Mouse (Mus musculus) layer of hippocampus, adult 2 months (tissue): ENCODE data around the gene Kcnk4. TPM values are rescaled to one million over a fixed set of nuclear protein-coding genes. Genes with fewer than 3 reads are reported as not detected.

Experiments
- DNase-seq, 2 experiments: peaks; one replicate each; pipeline ENCODE4 v3.0.0; 2022; ENCODE audit warnings: low spot score in 2 of 2
- H3K27ac ChIP-seq: fragments of 200-600 bp; 2 replicates; pipeline ENCODE4 v1.8.1; 2022
- H3K4me3 ChIP-seq: fragments of 200-600 bp; 2 replicates; pipeline ENCODE4 v1.8.1; 2022; ENCODE audit warnings: mild to moderate bottlenecking
- CTCF ChIP-seq: fragments of 200-600 bp; conservative IDR thresholded peaks from 2 replicates; pipeline ENCODE4 v1.8.1; 2022; ENCODE audit warnings: antibody characterized with exemption, mild to moderate bottlenecking, moderate library complexity
- long read RNA-seq, 2 experiments: library from polyadenylated mRNA; stranded (forward); transcript quantifications; one replicate each; pipeline ENCODE4 v2.0.0; 2021; ENCODE audit warnings: borderline mapping rate in 2 of 2
- total RNA-seq, 2 experiments: library from RNA; stranded (reverse); gene quantifications; 2 replicates each; pipeline ENCODE4 v1.2.3; 2021

Kcnk4 gene
- total RNA-seq: 10 to 100 TPM; 15.3 to 18.2 TPM
- long read RNA-seq, experiment 1, partial matches to known transcripts: 5 of 15 reads
- long read RNA-seq, experiment 1, other reads (novel, unspliced or antisense): 8 of 15 reads
- long read RNA-seq, experiment 2, partial matches to known transcripts: 4 of 22 reads
- long read RNA-seq, experiment 2, other reads (novel, unspliced or antisense): 16 of 22 reads

GRCm38 (mm10) chr19:6934195-6934977, at the start of gene Kcnk4:
TSS of gene Kcnk4 (minus strand) at chr19:6934515.
- Histone ChIP-seq H3K27ac (peak within 1 kb of the TSS; percentile 85), H3K4me3 (peak within 1 kb of the TSS; percentile 64)
- no peak for DNase-seq
- TF ChIP-seq CTCF: no peak

- no peak overlapping the region for H3K4me3 ChIP-seq
- TF ChIP-seq CTCF: no peak
- DNase-seq: no peak
- H3K27ac ChIP-seq: no peak overlapping the region
Measured at GRCm38 (mm10) chr19:6983621-6984020, 49.3 kb upstream of the Kcnk4 start.

- DNase-seq: no peak
- Histone ChIP-seq H3K4me3 (no peak overlapping the region), H3K27ac (peak overlapping the region; percentile 98)
- no peak for TF ChIP-seq CTCF
Measured at GRCm38 (mm10) chr19:6981465-6981864, 47.1 kb upstream of the Kcnk4 start.

- Histone ChIP-seq H3K4me3 (peak within 1 kb of the TSS; percentile 75), H3K27ac (peak within 1 kb of the TSS; percentile 98)
- no peak for TF ChIP-seq CTCF
- DNase-seq: peak; percentile 98
Measured at GRCm38 (mm10) chr19:6980381-6981093, 46.2 kb upstream of the Kcnk4 start, which contains the start of gene Fkbp2. TSS of gene Fkbp2 (minus strand) at chr19:6980501.

GRCm38 (mm10) chr19:6979486-6980380, 45.4 kb upstream of the Kcnk4 start:
- Histone ChIP-seq H3K4me3 (peak overlapping the region; percentile 75), H3K27ac (peak overlapping the region; percentile 98)
- peak; percentile 84 for TF ChIP-seq CTCF
- DNase-seq: peak; percentile 100

- DNase-seq: no peak
Measured at GRCm38 (mm10) chr19:6979001-6979479, 44.7 kb upstream of the Kcnk4 start.

GRCm38 (mm10) chr19:6978639-6978974, 44.3 kb upstream of the Kcnk4 start:
- Histone ChIP-seq H3K4me3 (peak overlapping the region; percentile 75), H3K27ac (peak overlapping the region; percentile 98)
- DNase-seq: no peak
- TF ChIP-seq CTCF: no peak

More at GRCm38 (mm10) chr19:6979001-6979479, 44.7 kb upstream of the Kcnk4 start:
- TF ChIP-seq CTCF: no peak
- Histone ChIP-seq H3K4me3 (peak overlapping the region; percentile 75), H3K27ac (peak overlapping the region; percentile 98)

- peak overlapping the region; percentile 98 for H3K27ac ChIP-seq
- H3K4me3 ChIP-seq: peak overlapping the region; percentile 75; the same call in 1 of the 2 replicates
Measured at GRCm38 (mm10) chr19:6977759-6978638, 43.7 kb upstream of the Kcnk4 start.

GRCm38 (mm10) chr19:6975537-6976521, 41.5 kb upstream of the Kcnk4 start, which contains the start of gene Plcb3:
TSS of gene Plcb3 (minus strand) at chr19:6976470.
- H3K4me3 ChIP-seq: peak within 1 kb of the TSS; percentile 59
- peak within 1 kb of the TSS; percentile 88 for H3K27ac ChIP-seq
- peak; percentile 65 to 70 for DNase-seq
- TF ChIP-seq CTCF: peak; percentile 59

More at GRCm38 (mm10) chr19:6977759-6978638, 43.7 kb upstream of the Kcnk4 start:
- no peak for DNase-seq
- TF ChIP-seq CTCF: no peak
